Mouse (Mus musculus) right cerebral cortex, adult 2 months (tissue): Measurements from ENCODE around the gene Rtp2.

Source experiments
- DNase-seq, 2 experiments: peaks; one replicate each; pipeline ENCODE4 v3.0.0; 2021 to 2022; ENCODE audit warnings: low spot score in 2 of 2

Rtp2 gene

GRCm38 (mm10) chr16:23890151-23890550 is 42.0 kb downstream of the Rtp2 start:
- DNase-seq: no peak

DNA sequence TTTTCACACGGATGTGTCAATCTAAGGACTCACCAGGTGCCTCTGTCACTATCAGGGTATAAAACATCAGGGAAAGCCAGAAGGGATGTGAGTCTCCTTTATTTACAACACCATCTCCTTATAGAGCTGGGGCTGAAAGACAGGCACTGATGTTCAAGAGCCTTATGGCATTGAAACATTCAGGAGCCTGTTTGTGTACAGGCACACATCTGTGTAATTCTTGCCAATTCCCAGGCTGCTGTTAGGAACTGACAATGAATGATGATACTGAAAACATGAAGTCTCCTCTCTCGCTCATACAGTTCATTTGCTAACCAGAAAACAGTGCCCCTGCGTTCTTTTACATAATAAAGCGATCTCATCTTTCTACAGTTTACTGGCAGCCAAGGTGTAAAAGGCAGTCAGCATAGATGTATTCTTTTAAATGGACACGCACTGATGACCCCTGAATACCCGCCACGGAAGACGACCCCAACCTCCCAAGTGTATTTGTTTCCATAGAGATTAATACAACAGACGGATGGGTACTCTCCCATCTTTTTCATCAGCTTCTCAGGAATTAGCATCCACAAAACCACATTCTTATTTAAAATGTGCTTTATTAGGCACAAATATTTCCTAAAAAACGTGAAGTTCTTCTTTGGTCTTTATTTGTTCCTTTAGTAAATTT is 44.1 kb downstream of the Rtp2 start:
- no peak for DNase-seq

DNA sequence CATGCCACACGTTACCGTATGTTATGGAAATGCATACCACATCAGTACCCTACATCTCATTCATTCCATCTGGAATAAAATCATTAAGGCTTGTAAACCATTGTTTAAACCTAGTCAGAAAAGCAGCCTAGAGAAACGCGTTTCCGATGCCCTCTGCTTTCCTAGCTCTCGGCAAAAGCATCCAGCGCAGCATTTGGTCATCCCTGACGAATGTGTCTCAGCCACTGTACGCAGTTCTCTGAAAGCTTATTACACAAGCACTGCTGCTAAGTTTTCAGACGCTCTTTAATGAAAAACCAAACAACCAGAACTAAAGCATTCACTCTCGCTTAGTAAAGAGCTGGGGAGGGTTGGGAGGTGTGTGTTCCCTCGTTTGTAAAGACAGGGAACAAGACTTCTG is 47.1 kb downstream of the Rtp2 start:
- DNase-seq: peak in 1 of 2 experiments; percentile 16
